Mouse (Mus musculus) erythroblast, adult 5-6 weeks (primary cell): ENCODE data around the gene Gm826. TPM values are rescaled to one million over a fixed set of nuclear protein-coding genes. Genes with fewer than 3 reads are reported as not detected.

ENCODE experiments used
- ATAC-seq: replicated peaks from 2 replicates; pipeline ENCODE4 v1.8.0; 2016; ENCODE audit warnings: moderate number of reproducible peaks, mild to moderate bottlenecking, moderate TSS enrichment, inconsistent platforms; ENCODE audit not compliant: poor library complexity, low FRiP score, severe bottlenecking
- total RNA-seq, 2 experiments: library from RNA; stranded (forward) in 1 of 2; stranded (reverse) in 1 of 2; fragments of 150-400 nt in 1 of 2; fragments of 200-764, 138-1000 nt in 1 of 2; gene quantifications; 2 replicates each; pipeline versions ENCODE4 v1.2.3 to v1.2.4; 2015 to 2017; ENCODE audit warnings: low replicate concordance in 2 of 2

Gene Gm826
- total RNA-seq (2015; ENCODE audit: low replicate concordance) (not detected in 2 replicates), total RNA-seq (2017; ENCODE audit: low replicate concordance) (0.70 TPM in 1 of 2 replicates, not detected in the other)

- no peak for ATAC-seq
Measured at GRCm38 (mm10) chr2:160334111-160334661, at the start of gene Gm826. Gene Gm826, minus strand, starts transcription at chr2:160334162.

GRCm38 (mm10) chr2:160383418-160383817 is 49.5 kb upstream of the Gm826 start:
- no peak for ATAC-seq

- peak; percentile 77 for ATAC-seq
Measured at GRCm38 (mm10) chr2:160378271-160378670, 44.3 kb upstream of the Gm826 start.

GRCm38 (mm10) chr2:160376236-160376635 is 42.3 kb upstream of the Gm826 start:
- no peak for ATAC-seq

- ATAC-seq = no peak
Measured at GRCm38 (mm10) chr2:160369653-160370420, 35.9 kb upstream of the Gm826 start.

DNA sequence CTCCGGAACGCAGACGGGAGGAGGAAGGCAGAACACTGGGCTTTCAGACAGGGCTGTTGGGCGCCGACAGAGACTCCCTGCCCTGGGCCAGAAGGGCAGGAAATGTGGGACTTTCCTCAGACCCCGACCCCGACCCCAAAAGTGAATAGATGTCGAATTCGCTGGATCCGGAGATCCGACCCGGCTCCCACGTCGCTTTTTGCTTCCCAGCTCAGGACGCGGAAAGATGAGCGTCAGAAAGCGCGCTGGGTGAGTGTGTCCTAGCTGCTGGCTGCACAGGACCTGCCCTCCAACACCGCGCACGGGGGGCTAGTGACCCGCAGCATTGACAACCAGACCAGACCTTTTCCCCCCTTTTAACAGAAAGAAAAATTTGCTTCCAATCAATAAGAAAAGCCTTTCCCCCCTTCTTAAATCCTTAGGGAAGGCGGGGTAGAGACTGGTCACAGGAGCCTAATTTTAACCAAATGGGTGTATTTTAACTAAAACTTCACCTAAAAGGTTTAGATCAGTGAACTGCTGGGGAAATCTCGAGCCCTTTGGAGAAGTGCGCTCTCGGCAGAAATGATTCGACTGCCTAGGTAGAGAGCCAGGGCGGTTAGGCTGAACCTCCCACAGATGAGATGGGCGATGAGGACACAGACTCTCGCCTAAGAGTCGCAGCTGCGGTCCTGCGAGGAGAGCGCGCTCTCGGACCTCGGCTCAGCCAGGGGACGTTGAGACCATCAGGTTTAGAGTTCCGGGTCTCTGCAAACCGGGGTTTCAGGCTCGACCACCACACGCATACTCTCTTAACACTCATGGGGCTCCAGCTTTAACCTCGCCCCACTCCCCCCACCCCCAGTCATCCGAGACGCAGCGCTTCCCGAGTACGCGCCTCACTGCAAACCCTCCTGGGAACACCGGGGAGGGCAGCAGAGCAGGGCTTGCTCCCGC is 34.7 kb upstream of the Gm826 start:
- ATAC-seq = no peak

GRCm38 (mm10) chr2:160367448-160368208 is 33.7 kb upstream of the Gm826 start:
- 0 out of 2 replicates have a peak, but pooled peaks have one; percentile 46 for ATAC-seq

DNA sequence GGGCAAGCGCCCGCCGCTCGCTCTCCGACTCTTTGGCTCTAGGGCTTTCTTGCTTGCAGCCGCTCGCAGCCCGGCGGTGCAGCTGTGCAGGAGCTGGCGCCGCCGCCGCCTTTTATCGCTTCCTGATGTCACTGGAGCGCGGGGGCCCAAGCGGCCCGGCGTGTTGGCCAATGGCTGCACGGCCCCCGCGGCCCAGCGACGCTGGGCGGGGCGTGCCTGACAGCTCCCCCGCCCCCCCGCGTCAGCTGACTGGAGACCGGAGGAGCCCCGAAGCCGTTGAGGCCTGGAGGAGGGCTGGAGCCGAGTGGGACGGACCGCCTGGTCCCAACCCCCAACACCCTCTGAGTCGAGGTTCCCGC is 33.0 kb upstream of the Gm826 start, which contains the start of gene Mafb:
TSS of gene Mafb (minus strand) at position 86 of the 359 bp plus-strand sequence.
- no peak for ATAC-seq

- ATAC-seq = no peak
Measured at GRCm38 (mm10) chr2:160366111-160366979, 32.4 kb upstream of the Gm826 start.

DNA sequence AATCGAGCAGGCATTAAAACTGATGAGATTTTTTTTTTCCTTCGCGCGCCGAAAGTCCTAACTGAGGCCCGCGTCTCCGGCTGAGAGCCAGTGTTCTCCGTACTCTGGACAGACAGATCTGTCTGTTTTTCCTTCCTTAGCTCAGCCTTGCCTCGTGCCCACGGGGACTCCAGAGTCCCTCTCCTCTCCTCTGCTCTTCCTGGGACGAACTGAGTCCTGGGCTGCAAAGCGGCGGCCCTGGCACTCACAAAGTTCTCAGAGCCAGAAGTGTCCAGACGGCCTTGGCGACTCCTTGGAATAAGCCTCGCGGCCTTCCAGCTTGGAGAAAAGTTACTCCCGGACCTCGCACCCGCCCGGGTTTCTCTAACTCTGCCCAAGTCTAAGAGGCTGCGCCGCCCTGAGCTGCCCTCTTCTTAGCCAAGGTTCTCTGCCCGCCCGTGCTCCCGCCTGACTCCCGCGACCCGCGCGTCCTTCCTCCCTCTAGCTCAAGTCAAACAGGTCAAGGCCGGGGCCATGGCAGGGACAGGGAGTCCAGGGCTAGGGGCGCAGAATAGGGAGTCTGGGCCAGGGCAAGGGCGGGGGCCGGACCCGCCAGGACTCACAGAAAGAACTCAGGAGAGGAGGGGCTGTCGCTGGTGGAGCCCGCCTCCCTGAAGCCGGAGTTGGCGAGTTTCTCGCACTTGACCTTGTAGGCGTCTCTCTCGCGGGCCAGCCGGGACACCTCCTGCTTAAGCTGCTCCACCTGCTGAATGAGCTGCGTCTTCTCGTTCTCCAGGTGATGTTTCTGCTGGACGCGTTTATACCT is 31.3 kb upstream of the Gm826 start:
- no peak for ATAC-seq

- no peak for ATAC-seq
Measured at GRCm38 (mm10) chr2:160364666-160365065, 30.7 kb upstream of the Gm826 start.

DNA sequence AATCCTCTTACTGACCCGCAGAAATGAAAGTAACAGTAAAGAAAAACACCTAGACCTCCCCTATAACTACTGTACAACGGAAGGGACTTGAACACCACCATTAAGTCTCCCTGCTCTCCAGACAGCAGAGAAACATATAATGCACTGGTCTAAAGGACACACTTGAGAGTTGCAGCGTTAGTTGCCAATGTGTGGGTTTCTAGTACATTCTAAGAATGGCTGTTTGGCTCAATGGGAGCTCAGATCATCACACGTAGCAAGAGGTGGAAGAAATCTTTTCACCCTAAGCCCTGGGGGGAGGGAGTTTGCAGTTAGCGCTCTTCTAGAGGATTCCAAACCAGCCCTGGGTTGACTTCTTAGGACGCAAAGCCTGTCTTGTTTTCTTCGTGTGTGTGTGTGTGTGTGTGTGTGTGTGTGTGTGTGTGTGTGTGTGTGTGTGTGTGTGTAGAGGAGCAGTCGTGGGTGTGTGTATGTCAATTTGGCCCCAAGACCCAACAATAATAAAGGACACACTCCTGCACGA is 30.2 kb upstream of the Gm826 start:
- no peak for ATAC-seq

GRCm38 (mm10) chr2:160363201-160363600 is 29.2 kb upstream of the Gm826 start:
- ATAC-seq = no peak

DNA sequence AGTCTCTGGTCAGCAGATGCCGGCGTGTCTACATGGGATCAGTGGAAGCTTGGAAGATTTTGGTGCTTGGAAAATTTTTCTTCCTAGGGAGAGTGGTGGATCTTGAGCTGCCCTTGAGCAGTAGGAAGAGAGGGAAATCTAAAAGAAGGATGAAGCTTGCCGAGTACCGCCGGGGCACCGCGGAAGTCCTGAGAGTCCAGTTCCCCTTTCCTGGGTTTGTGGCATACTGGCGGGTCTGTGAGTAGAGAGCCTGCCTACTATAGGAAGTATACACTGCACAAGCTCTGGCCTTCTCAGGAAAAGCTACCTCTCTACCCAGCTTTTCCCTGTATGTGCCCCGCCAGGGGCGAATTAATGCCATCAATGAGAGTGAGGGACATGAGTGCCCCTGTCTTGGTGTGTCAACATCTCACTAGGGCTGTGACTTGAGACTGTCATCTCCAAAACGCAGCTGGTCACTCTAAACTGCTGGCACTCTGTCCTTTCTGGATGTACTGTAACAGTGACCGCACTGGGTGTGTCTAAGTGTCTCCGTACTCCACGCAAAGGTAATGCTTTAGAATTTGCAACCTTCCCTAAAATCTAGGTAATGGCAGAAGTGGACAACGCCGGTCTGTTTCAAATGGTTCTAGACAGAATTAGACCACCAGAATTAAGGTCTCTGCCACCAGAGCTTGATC is 27.6 kb upstream of the Gm826 start:
- no peak for ATAC-seq

DNA sequence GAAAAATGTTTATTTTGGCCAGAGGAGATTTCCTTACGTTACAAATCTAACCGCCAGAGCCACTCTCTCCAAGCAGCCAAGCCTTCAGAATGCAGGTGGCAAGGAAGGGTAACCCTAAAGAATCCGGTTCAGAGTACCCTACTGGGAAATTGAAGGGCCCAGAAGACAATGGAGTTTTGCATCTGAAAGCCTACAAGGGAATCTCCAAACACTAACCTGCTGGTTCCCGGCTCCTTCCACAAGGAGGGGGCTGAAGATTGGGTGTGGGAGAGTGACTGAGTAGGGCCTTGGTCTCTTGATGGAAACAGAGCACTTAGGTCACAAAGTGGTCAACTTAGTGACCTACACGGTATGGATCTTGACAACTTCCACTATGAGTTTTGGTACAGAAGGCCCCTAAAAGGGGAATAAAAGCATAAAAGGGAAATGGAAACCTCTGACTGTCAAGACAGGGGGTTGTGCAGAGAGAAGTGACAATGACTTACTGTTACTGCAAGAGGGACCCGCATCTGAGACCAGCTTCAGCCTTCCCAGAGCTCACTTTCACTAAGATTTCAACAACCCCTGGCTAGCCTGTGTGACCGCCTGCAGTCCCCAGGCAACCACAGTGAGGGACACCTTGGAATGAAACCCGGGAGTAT is 26.4 kb upstream of the Gm826 start:
- ATAC-seq = no peak

DNA sequence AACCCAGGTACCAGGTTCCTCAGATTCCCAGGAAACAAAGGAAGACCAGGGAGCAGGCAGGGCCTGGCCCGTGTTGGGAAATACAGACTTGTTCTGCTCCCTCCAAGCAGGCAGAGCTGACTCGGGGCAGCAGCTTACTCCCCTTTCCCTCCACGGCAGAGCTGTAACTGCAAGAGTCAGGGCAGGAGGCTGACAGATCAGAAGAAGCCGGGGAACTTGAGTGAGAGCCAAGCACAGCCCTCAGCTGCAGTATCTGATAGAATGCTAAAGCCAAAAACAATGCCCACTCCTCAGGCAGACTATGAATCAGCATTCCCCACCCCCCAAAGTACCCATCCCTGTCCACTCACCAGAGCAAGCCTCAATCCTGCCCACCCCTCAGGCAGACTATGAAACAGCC is 24.9 kb upstream of the Gm826 start:
- no peak for ATAC-seq

- ATAC-seq = no peak
Measured at GRCm38 (mm10) chr2:160357442-160357841, 23.5 kb upstream of the Gm826 start.
